ENCODE assay signal across 20 mouse cellular contexts in the genomic region with DNA sequence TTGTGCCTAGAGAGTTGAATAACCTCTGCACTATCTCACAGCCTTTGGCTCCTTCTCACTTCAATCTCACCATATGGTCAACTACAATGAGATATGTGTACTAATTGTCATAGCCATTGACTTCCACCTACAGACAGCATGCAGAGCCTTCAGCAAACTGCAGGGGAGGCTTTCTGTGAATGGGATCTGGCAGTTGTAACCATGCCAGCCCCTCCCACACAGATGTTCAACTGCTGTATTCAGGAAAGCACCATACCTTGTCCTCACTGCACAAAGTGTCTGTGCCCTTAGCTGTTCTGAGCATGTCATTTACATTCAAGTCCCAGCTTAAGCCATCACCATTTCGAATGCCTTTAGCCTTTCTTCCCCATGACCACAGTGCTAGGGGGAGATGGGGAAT. TPM values are rescaled to one million over a fixed set of nuclear protein-coding genes. Genes with fewer than 3 reads are reported as not detected.
DNase-seq lines count a peak whose midpoint lies in the region; ATAC-seq lines count a peak whose summit lies in the region.
"Had no signal": no experiment of that assay in that cellular context is flagged by ENCODE, and none has a peak within 500 bp of the region (broad histone marks: within the 10 kb centered on the region; RNA-seq: fewer than 3 reads in every experiment).

No protein-coding gene starts in this region.

- H3K9me3 ChIP-seq in hindbrain, embryonic 15.5 days, result no peaks in the 10 kb centered on the region
- H3K9me3 ChIP-seq in hindbrain, embryonic 14.5 days (ENCODE audit: control insufficient read depth, low read length), result no peaks in the 10 kb centered on the region
- H3K9me3 ChIP-seq in neural tube, embryonic 14.5 days (ENCODE audit: control insufficient read depth, low read length), result no peaks in the 10 kb centered on the region
- no peaks in the 10 kb centered on the region for H3K9me3 ChIP-seq in neural tube, embryonic 15.5 days (replicated peaks)
- H3K9me3 ChIP-seq: embryonic facial prominence, embryonic 10.5 days; forebrain, embryonic 13.5 days; heart, embryonic 12.5 days; hindbrain, embryonic 10.5 days had no signal

- intact Hi-C loops in left cerebral cortex, postnatal 4 days (cut with DNase I), result no loop called here

- DNase-seq in hindbrain, embryonic 14.5 days (ENCODE audit: low spot score), result no peak
- peak; percentile 15 for DNase-seq in ZHBTc4 (ENCODE audit: low read depth, low spot score)
- no peak for DNase-seq in cerebellum, postnatal 36 days
- DNase-seq in left cerebral cortex, postnatal 4 days, result no peak
- DNase-seq: adrenal gland, adult 2 months; adrenal gland, postnatal 25 days; cerebellum, adult 18-20 months; cerebellum, adult 9-11 months; forebrain, postnatal 0 days; gastrocnemius, adult 2 months; gastrocnemius, postnatal 25 days had no signal

- 60% methylated on average over 1 of the region's 1 CpGs for WGBS in hindbrain, embryonic 15.5 days
- 54% methylated on average over 1 of the region's 1 CpGs for WGBS in hindbrain, embryonic 14.5 days
- 30% methylated on average over 1 of the region's 1 CpGs for WGBS in neural tube, embryonic 14.5 days
- WGBS in neural tube, embryonic 15.5 days, result 41% methylated on average over 1 of the region's 1 CpGs

- no peaks in the 10 kb centered on the region for H3K4me1 ChIP-seq in hindbrain, embryonic 15.5 days (replicated peaks)
- no peaks in the 10 kb centered on the region for H3K4me1 ChIP-seq in hindbrain, embryonic 14.5 days (replicated peaks; ENCODE audit: control insufficient read depth, insufficient read depth, low read length)
- no peaks in the 10 kb centered on the region for H3K4me1 ChIP-seq in neural tube, embryonic 14.5 days (ENCODE audit: control insufficient read depth, insufficient read depth, low read length)
- H3K4me1 ChIP-seq in neural tube, embryonic 15.5 days, result no peaks in the 10 kb centered on the region
- H3K4me1 ChIP-seq: embryonic facial prominence, embryonic 10.5 days; forebrain, embryonic 13.5 days; hindbrain, embryonic 10.5 days had no signal

- ATAC-seq in hindbrain, embryonic 15.5 days (ENCODE audit: low FRiP score, low read depth), result 0 out of 2 replicates have a peak, but pooled peaks have one; percentile 45
- no peak for ATAC-seq in hindbrain, embryonic 14.5 days (ENCODE audit: low FRiP score)
- ATAC-seq in neural tube, embryonic 14.5 days (ENCODE audit: low read depth), result peak; percentile 41; the same call in 1 of the 2 replicates
- no peak; the same call in 1 of the 2 replicates for ATAC-seq in neural tube, embryonic 15.5 days (ENCODE audit: low FRiP score)
- ATAC-seq: forebrain, embryonic 13.5 days; forebrain, postnatal 0 days; Patski had no signal

- H3K27me3 ChIP-seq in hindbrain, embryonic 15.5 days, result no peaks in the 10 kb centered on the region
- H3K27me3 ChIP-seq in hindbrain, embryonic 14.5 days (ENCODE audit: control insufficient read depth, insufficient read depth, low read length), result no peaks in the 10 kb centered on the region
- H3K27me3 ChIP-seq in neural tube, embryonic 14.5 days (ENCODE audit: control insufficient read depth, insufficient read depth, low read length), result no peaks in the 10 kb centered on the region
- H3K27me3 ChIP-seq in neural tube, embryonic 15.5 days (replicated peaks), result no peaks in the 10 kb centered on the region
- H3K27me3 ChIP-seq: forebrain, embryonic 13.5 days; heart, embryonic 12.5 days; Patski had no signal

- no peaks in the 10 kb centered on the region for H3K36me3 ChIP-seq in hindbrain, embryonic 15.5 days
- H3K36me3 ChIP-seq in hindbrain, embryonic 14.5 days (replicated peaks; ENCODE audit: control insufficient read depth, insufficient read depth), result no peaks in the 10 kb centered on the region
- no peaks in the 10 kb centered on the region for H3K36me3 ChIP-seq in neural tube, embryonic 14.5 days (ENCODE audit: control insufficient read depth, insufficient read depth, low read length)
- no peaks in the 10 kb centered on the region for H3K36me3 ChIP-seq in neural tube, embryonic 15.5 days
- H3K36me3 ChIP-seq: embryonic facial prominence, embryonic 10.5 days; heart, embryonic 12.5 days; hindbrain, embryonic 10.5 days had no signal

- H3K4me2 ChIP-seq in hindbrain, embryonic 15.5 days, result no peak overlapping the region
- no peak overlapping the region for H3K4me2 ChIP-seq in hindbrain, embryonic 14.5 days (replicated peaks)
- H3K4me2 ChIP-seq in neural tube, embryonic 14.5 days (ENCODE audit: low read depth, low read length), result no peak overlapping the region
- H3K4me2 ChIP-seq in neural tube, embryonic 15.5 days, result no peak overlapping the region
- H3K4me2 ChIP-seq: forebrain, embryonic 13.5 days; heart, embryonic 12.5 days had no signal

- no peak overlapping the region for H3K9ac ChIP-seq in hindbrain, embryonic 15.5 days
- no peak overlapping the region for H3K9ac ChIP-seq in hindbrain, embryonic 14.5 days
- no peak overlapping the region for H3K9ac ChIP-seq in neural tube, embryonic 14.5 days (replicated peaks; ENCODE audit: low read depth, low read length)
- H3K9ac ChIP-seq in neural tube, embryonic 15.5 days (replicated peaks), result no peak overlapping the region
- H3K9ac ChIP-seq: forebrain, embryonic 13.5 days; forebrain, postnatal 0 days; heart, embryonic 12.5 days had no signal

- H3K4me3 ChIP-seq in hindbrain, embryonic 15.5 days, result no peak overlapping the region
- H3K4me3 ChIP-seq in hindbrain, embryonic 14.5 days (replicated peaks; ENCODE audit: low read length), result no peak overlapping the region
- H3K4me3 ChIP-seq in neural tube, embryonic 14.5 days (ENCODE audit: low read depth, low read length), result no peak overlapping the region
- no peak overlapping the region for H3K4me3 ChIP-seq in neural tube, embryonic 15.5 days (replicated peaks)
- H3K4me3 ChIP-seq: embryonic facial prominence, embryonic 10.5 days; forebrain, embryonic 13.5 days; gastrocnemius, adult 2 months; heart, embryonic 12.5 days; hindbrain, embryonic 10.5 days had no signal

- H3K27ac ChIP-seq in hindbrain, embryonic 15.5 days (replicated peaks), result no peak overlapping the region
- H3K27ac ChIP-seq in hindbrain, embryonic 14.5 days, result no peak overlapping the region
- no peak overlapping the region for H3K27ac ChIP-seq in neural tube, embryonic 14.5 days (ENCODE audit: low read depth, low read length)
- H3K27ac ChIP-seq in neural tube, embryonic 15.5 days (replicated peaks), result no peak overlapping the region
- H3K27ac ChIP-seq: embryonic facial prominence, embryonic 10.5 days; forebrain, embryonic 13.5 days; gastrocnemius, adult 2 months; hindbrain, embryonic 10.5 days had no signal

RNA-seq across cellular contexts. Expression of gene Met, which starts 14.2 kb away (rescaled TPM):
- polyA plus RNA-seq in hindbrain, embryonic 15.5 days (2015; fragmentation: Nextera tagmentation; extraction: Ambion mirVana), result 2.1 and 2.8 TPM in 2 replicates
- polyA plus RNA-seq in hindbrain, embryonic 14.5 days (2014; fragmentation: Nextera tagmentation; extraction: Ambion mirVana), result 3.8 and 4.2 TPM in 2 replicates
- 6.7 and 7.0 TPM in 2 replicates for polyA plus RNA-seq in neural tube, embryonic 14.5 days (2014; fragmentation: Nextera tagmentation; extraction: Ambion mirVana)
- 2.7 and 3.2 TPM in 2 replicates for polyA plus RNA-seq in neural tube, embryonic 15.5 days (2015; fragmentation: Nextera tagmentation; extraction: Ambion mirVana)
- 10 to 100 TPM; 61.3 to 69.3 TPM for total RNA-seq in left cerebral cortex, postnatal 4 days (2021)
- total RNA-seq: MEL had no signal

Comparison
In these comparisons a context has a peak if more than half of its experiments do, and no peak if none do; other contexts are left out.
1. ATAC-seq: peak in hindbrain, embryonic 15.5 days (single experiment) and neural tube, embryonic 14.5 days (single experiment); none in hindbrain, embryonic 14.5 days (single experiment) and neural tube, embryonic 15.5 days (single experiment).